Mouse (Mus musculus) gonadal fat pad, adult 2 months (tissue): ENCODE results near the gene Pak7. TPM values are rescaled to one million over a fixed set of nuclear protein-coding genes. Genes with fewer than 3 reads are reported as not detected.
"Not testable (repeated sequence)": the region's sequence is repeated elsewhere in the genome, so short reads cannot be mapped to it uniquely, and the experiment has no call there.

Experiments
- DNase-seq: peaks from one replicate; pipeline ENCODE4 v3.0.0-alpha.2; 2012; ENCODE audit warnings: low read depth
- polyA plus RNA-seq: library from polyadenylated mRNA; depleted of rRNA; stranded (reverse); fragments of >200 nt; gene quantifications from 2 replicates; pipeline ENCODE4 v1.2.3, GENCODE M21; 2012; rRNA removed

The Pak7 gene
- polyA plus RNA-seq: 0.05 and 0.09 TPM in 2 replicates

DNA sequence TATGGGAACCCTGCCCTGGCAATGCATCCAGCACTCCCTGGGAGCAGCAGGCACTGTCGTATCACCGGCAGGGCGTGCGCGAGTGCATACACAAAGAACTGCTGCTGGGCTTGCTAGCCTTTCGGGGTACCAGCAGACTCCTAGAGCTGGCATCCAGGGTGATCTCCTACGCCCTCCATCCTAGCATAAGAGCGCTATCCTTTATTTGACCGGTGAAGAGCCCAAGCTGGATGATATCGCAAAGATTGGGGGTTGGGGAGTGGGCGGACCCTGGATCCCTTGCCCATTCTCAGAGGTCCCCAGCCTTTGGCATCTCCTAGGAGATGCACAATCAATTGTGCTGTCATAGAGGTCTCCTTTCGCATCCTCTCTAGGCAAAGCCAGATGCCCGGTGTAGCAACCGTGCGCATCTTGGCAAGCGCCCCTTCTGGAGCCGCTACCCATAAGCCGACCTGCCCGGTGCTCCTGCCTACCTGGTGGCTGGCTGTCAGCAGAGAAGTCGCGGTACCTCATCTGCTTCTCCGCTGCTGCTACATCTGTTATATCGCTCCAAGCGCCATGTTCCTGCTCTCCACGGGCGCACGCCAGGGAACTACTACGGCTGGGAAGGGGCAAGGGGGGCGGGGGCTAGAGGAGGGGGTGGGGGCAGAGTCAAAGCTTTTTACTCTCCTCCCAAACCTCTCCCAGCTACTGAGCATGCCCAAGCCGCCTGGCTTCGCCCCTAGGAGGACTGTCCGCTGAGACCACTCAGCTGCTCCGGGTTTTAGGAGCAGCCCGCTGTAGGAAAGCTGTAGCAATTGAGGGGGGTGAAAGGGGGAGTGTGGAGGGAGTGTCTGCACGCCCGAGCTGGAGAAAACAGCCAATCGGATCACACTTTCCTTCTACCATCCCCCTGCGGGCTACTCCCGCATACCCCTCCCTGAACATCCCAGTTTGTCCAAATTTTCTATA, at the start of gene Pak7:
Pak7 (minus strand) TSS at position 787 of the 951 bp plus-strand sequence.
- no peak for DNase-seq

- DNase-seq: no peak
Observed at GRCm38 (mm10) chr2:136425561-136425960, 37.8 kb upstream of the Pak7 start.

DNA sequence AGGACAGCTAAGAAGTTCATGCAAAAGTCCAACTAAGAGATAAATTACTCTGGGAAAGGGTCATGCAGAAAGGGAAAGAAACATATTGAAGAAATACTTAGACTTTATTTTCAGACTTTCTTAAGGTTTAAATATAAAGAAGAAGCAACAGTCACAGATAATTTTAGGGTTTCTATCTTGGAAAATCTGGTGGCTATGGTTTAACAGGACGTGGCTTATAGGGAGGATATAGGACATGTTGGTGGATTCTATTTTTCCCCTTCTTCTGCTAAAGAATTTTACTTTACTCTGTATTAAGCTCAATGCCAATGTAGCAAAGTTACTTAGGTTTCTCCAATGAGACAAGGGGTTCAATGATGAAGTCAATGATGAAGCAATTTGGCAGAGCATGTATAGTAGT, 31.8 kb upstream of the Pak7 start:
- no peak for DNase-seq

- DNase-seq: no peak
Observed at GRCm38 (mm10) chr2:136416381-136416780, 28.6 kb upstream of the Pak7 start.

DNA sequence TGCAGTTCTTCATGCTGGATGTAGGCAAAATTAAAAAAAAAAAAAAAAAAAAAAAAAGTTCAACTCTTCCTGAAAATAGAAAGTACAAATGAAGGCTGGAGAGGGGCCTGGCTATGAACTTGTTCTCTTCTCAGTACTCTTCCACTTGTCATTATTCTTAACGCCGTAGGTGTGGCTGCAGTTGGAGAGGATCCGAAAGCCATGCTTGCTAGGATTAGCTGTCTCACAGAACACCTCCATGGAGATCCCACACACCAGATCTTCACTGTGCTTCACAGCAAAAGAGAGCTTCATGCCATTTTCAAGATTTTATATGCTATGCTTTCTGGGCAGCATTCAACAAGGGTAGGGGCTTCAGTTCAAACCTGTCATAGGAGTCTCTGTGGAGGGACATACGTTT, 14.8 kb upstream of the Pak7 start:
- DNase-seq: no peak

- no peak for DNase-seq
Observed at GRCm38 (mm10) chr2:136375318-136375717, 12.4 kb downstream of the Pak7 start.

DNA sequence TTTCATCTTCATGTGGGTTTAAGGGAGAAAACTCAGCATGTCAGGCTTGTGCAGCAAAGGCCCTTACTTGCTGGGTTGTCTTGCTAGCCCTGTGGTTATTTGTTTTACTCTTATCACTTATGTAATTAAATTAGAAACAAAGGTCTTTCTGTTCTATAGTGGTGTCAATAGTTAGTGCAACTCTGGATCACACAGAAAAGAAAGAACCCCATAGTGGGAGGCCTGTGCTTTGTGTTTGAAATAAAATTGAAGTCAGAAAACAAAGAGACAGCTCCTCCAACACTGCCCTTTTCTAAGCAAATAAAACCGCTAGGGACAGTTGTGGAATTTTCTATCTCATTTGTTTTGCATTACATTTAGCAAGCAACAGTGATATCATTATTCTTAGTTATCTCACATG, 15.4 kb downstream of the Pak7 start:
- DNase-seq: no peak

GRCm38 (mm10) chr2:136351393-136352096, 36.2 kb downstream of the Pak7 start:
- DNase-seq: no peak

GRCm38 (mm10) chr2:136350459-136350858, 37.3 kb downstream of the Pak7 start:
- DNase-seq: no peak

- DNase-seq: no peak
Observed at GRCm38 (mm10) chr2:136349671-136350275, 38.0 kb downstream of the Pak7 start.

DNA sequence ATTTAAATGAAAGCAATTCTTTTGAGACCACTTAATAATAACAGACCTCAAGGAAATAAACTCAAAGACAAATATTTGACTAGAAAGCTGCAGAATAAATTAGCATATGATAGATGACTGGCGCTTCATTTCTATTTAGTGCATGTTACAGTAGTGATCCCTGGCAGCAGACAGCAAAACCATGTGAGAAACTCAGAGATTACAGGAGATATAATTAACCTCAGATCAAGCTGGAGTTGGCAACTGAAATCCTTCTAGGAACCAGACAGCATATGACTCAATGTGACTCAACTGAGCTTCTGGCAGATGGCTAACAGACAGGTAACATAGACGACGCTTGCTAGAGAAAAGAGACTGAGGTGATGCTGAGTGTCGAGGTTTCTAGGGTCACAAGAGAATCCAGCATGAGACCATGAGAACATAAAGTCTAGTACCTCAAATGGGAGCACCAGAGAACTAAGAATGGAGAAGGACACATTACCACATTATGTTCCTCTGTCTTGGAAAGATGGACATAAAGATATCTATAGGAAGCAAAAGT, 43.5 kb downstream of the Pak7 start:
- not testable (repeated sequence) for DNase-seq

- DNase-seq: no peak
Observed at GRCm38 (mm10) chr2:136329974-136330373, 57.8 kb downstream of the Pak7 start.

- no peak for DNase-seq
Observed at GRCm38 (mm10) chr2:136325646-136326045, 62.1 kb downstream of the Pak7 start.

DNA sequence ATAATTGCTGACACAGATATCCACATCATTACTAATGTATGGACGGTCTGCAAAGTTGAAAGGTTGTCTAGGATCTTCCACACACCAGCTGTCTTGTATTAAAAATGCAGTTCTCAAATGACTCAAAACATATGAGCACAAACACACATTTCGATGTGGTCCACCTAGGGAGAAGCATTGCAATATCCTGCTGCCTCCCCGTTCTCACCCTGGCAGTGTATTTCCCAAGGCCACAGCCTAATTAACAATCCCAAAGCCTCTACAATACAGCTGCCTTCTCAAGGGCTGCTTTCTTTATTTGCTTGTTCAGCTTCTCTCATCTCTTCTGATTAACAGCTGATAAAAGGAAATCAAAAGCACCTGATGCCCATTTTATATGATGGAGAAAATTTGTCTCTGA, 78.5 kb downstream of the Pak7 start:
- DNase-seq: no peak

DNA sequence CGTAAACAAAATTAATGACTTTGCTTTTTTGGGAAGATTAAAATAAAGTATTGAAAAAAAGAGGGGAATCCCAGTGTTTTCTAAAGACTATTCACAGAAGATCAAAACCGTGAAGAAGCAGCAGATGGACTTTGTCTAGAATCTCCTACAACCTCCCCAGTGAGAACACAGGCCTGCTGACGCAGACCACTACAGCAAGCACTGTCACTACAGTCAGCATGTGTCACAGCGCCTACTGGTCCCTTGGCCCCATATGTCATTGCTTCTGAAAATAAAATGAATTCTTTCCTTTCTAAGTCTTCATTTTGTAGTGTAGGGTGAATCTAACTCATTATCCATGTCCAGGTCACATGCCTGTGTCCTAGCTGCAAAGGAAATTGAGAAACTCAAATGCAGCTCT, 79.0 kb downstream of the Pak7 start:
- DNase-seq: no peak

DNA sequence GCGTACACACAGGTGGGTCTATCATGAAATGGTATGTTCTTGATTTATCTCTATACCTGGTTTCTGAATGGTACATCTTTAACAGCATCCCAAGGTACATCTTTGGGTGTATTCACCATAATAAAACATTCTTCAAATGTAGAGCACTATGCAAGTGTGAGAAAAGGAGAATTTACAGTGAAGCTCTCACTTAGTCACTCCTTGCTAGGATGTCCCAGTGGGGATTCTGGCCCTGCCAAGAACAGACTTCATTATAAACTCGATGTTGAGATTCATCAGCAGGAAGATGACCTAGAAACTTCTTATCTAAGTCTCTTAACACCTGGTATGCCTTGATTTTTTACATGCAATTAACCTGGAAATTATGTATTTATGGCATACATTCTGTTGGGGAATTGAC, 85.6 kb downstream of the Pak7 start:
- DNase-seq: no peak

DNA sequence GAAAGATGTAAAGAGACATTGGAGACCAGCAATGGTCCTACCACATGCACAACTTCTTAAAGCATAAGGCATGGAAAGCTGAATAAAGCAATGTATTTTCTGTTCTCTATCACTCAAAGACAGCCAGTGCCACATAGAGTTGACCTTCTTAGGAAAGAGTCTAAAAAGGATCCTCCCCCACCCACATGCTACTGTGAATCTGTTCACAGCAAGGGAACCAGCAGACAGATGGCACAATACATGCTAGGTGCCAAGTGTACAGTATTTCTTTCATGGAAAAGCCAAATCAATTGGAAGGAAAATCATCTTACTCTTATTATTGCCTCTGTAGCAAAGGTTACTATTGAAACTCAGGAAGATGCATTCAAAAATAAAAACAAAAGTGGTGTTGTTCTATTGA, 86.4 kb downstream of the Pak7 start:
- DNase-seq: no peak

GRCm38 (mm10) chr2:136297371-136297770, 90.4 kb downstream of the Pak7 start:
- no peak for DNase-seq

DNA sequence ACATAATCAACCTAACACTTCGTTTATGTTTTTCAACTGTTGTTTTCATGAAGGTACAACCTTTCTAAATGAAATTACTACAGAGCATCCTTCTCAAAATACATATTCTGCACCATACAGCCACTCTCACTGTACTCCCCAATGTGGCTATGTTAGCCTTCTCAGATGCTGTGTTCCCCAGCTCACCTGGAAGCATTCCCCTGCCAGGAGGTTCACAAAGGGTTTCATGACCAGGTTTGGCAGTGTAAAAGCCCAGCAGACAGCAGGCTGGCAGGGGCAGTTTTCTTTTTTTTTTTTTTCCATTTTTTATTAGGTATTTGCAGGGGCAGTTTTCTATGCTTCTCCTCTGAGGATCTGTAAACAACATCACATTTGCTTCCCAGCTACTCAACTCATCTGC, 105.7 kb downstream of the Pak7 start:
- DNase-seq: no peak

GRCm38 (mm10) chr2:136241960-136242359, 145.8 kb downstream of the Pak7 start:
- DNase-seq: not testable (repeated sequence)

- no peak for DNase-seq
Observed at GRCm38 (mm10) chr2:136231228-136231627, 156.5 kb downstream of the Pak7 start.

GRCm38 (mm10) chr2:136204034-136204433, 183.7 kb downstream of the Pak7 start:
- DNase-seq: no peak
